Mouse (Mus musculus) midbrain, embryonic 13.5 days (tissue): ENCODE measurements around the gene Itch. TPM values are rescaled to one million over a fixed set of nuclear protein-coding genes. Genes with fewer than 3 reads are reported as not detected.

ENCODE experiments used
- ATAC-seq: fragments of 200-750 bp; cut with Nextera tagmentation; 2 replicates; pipeline ENCODE4 v1.8.0; 2017; ENCODE audit warnings: mild to moderate bottlenecking, moderate TSS enrichment, moderate library complexity
- H3K27ac ChIP-seq: fragments of 300-500 bp; sonication (generic); 2 replicates; pipeline ENCODE4 v1.5.1; 2015; ENCODE audit warnings: inconsistent platforms, mild to moderate bottlenecking, moderate library complexity
- H3K27me3 ChIP-seq: fragments of 300-500 bp; sonication (generic); 2 replicates; pipeline ENCODE4 v1.6.1; 2015; ENCODE audit warnings: mild to moderate bottlenecking, inconsistent platforms
- H3K36me3 ChIP-seq: fragments of 300-500 bp; sonication (generic); 2 replicates; pipeline ENCODE4 v1.6.1; 2015; ENCODE audit warnings: mild to moderate bottlenecking, inconsistent platforms
- H3K4me1 ChIP-seq: fragments of 300-500 bp; sonication (generic); replicated peaks from 2 replicates; pipeline ENCODE4 v1.6.1; 2015; ENCODE audit warnings: inconsistent platforms
- H3K4me2 ChIP-seq: fragments of 300-500 bp; sonication (generic); replicated peaks from 2 replicates; pipeline ENCODE4 v1.6.1; 2015; ENCODE audit warnings: moderate library complexity, mild to moderate bottlenecking, inconsistent platforms
- H3K4me3 ChIP-seq: fragments of 300-500 bp; sonication (generic); replicated peaks from 2 replicates; pipeline ENCODE4 v1.5.1; 2015; ENCODE audit warnings: mild to moderate bottlenecking, inconsistent platforms
- H3K9ac ChIP-seq: fragments of 300-500 bp; sonication (generic); replicated peaks from 2 replicates; pipeline ENCODE4 v1.6.1; 2015; ENCODE audit warnings: mild to moderate bottlenecking, inconsistent platforms
- H3K9me3 ChIP-seq: fragments of 300-500 bp; sonication (generic); 2 replicates; pipeline ENCODE4 v1.6.1; 2016; ENCODE audit warnings: mild to moderate bottlenecking, inconsistent platforms
- WGBS: fragments of 180-500 bp; shearing (Covaris S2); methylation state at CpG from one replicate; pipeline ENCODE4 v1.1.7; 2015; 5-methylcytosine and 5-hydroxymethylcytosine counted together
- polyA plus RNA-seq: library from polyadenylated mRNA; unstranded; fragments of >200 nt; fragmentation: Nextera tagmentation; extraction: Ambion mirVana; gene quantifications from 2 replicates; pipeline ENCODE4 v1.2.1, GENCODE M21; 2015

Gene Itch
- 56.9 and 57.5 TPM in 2 replicates for polyA plus RNA-seq

- peak; percentile 99 for ATAC-seq
- Histone ChIP-seq H3K9me3 (no peaks in the 10 kb centered on the region), H3K27ac (peak within 1 kb of the TSS; percentile 87), H3K27me3 (0 out of 2 replicates have a peak, but pooled peaks cover 4% of the 10 kb centered on the region), H3K4me1 (peaks cover 29% of the 10 kb centered on the region), H3K4me3 (peak within 1 kb of the TSS; percentile 94), H3K36me3 (peaks cover 4% of the 10 kb centered on the region), H3K4me2 (peak within 1 kb of the TSS; percentile 83), H3K9ac (peak within 1 kb of the TSS; percentile 97)
- whole genome bisulfite sequencing: 2% methylated on average over 58 of the region's 65 CpGs
Measured at GRCm38 (mm10) chr2:155133011-155133976, at the start of gene Itch. Itch (plus strand) TSS chr2:155133509.

DNA sequence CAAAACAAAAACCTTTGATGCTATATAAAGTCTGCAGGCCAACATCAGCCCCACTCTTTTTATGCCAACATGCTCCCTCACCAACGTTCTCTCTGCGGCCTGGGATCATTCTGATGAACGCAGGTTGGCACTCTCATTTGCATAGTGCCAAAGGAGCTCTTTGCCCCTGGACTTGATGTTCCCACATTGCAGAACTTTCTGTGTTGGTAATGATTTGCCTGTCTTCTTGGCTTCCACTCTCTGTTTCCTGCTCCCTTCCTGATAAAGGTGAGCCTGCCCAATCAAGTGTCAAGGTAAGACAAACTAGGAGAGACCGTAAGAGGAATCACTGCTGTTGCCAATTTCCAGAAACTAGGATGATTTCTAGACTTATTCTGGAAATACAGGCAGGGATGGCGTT is 48.8 kb upstream of the Itch start:
- H3K27ac ChIP-seq: no peak overlapping the region
- 79% methylated on average over 5 of the region's 5 CpGs for WGBS
- no peak overlapping the region for H3K4me2 ChIP-seq
- H3K4me1 ChIP-seq: no peaks in the 10 kb centered on the region
- no peaks in the 10 kb centered on the region for H3K9me3 ChIP-seq
- H3K36me3 ChIP-seq: no peaks in the 10 kb centered on the region
- no peak overlapping the region for H3K9ac ChIP-seq
- no peak for ATAC-seq
- no peak overlapping the region for H3K4me3 ChIP-seq
- no peaks in the 10 kb centered on the region for H3K27me3 ChIP-seq

DNA sequence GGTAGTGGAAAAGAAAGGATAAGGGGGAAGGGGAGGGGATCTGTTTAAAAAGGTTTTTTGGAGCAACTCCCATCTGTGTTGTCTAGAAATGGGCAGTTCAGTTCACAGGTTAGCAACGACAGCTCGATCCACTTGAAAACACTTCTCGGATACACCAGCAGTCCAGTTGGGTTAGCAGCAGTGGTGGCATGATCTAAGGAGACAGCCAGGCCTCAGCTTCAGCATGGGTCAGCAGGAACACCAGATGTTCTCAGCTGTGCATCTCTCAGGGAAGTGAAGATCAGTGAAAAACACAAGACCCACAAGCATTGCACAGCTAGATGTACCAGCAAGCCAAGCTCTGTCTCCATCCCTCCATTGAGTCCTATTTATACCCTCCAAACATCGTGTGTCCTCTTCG is 47.0 kb upstream of the Itch start:
- no peak for ATAC-seq
- Histone ChIP-seq H3K9ac (no peak overlapping the region), H3K27me3 (no peaks in the 10 kb centered on the region), H3K4me2 (no peak overlapping the region), H3K36me3 (no peaks in the 10 kb centered on the region), H3K27ac (no peak overlapping the region), H3K4me3 (no peak overlapping the region), H3K9me3 (no peaks in the 10 kb centered on the region), H3K4me1 (no peaks in the 10 kb centered on the region)
- 86% methylated on average over 5 of the region's 5 CpGs for WGBS

- Histone ChIP-seq H3K4me2 (no peak overlapping the region), H3K36me3 (no peaks in the 10 kb centered on the region)
- ATAC-seq: no peak
Measured at GRCm38 (mm10) chr2:155088264-155088663, 45.0 kb upstream of the Itch start.

DNA sequence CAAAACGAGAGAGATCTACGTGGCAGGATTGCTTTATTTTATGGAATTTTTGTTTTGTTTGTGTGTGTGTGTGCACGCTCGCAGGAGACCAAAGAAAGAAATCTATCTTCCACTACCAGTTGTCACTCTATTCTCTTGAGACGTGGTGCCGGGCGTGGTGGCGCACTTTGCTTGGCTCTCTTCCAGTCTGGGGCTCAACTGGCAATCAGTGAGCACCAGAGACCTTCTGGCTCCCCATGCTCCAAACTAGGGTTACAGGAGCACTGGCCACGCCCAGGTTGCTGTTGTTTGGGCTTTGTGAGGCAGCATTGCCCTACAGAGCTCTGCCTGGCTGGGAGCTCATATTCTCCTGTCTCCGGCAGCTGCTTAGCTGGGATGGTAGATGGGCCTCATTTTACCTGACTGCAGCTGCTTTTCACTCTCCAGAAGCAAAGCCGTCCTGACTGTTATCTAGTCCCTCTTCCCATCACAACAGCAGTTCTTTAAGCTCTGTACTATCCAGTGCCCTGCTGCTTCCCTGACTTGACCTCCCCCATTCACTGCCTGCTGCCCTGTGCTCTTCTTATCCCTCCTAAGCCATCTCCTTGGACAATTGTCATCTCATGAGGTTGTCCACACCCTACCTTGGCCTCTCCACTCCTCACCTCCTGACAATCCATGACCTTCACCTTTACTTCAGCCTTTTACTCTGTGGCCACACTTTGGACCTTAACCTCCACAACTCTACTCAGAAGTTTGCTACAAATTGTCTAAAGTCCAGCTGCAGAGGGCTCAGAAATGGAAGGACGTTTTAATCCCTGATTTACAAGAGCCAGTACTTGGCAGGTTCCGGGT is 42.2 kb upstream of the Itch start:
- Histone ChIP-seq H3K4me2 (no peak overlapping the region), H3K4me3 (no peak overlapping the region), H3K4me1 (no peaks in the 10 kb centered on the region), H3K9me3 (no peaks in the 10 kb centered on the region), H3K36me3 (no peaks in the 10 kb centered on the region), H3K27me3 (no peaks in the 10 kb centered on the region), H3K27ac (no peak overlapping the region), H3K9ac (no peak overlapping the region)
- ATAC-seq: no peak
- 80% methylated on average over 13 of the region's 13 CpGs for WGBS

More at GRCm38 (mm10) chr2:155088264-155088663, 45.0 kb upstream of the Itch start:
- Histone ChIP-seq H3K4me3 (no peak overlapping the region), H3K27me3 (no peaks in the 10 kb centered on the region), H3K9ac (no peak overlapping the region), H3K9me3 (no peaks in the 10 kb centered on the region), H3K27ac (no peak overlapping the region), H3K4me1 (no peaks in the 10 kb centered on the region)
- WGBS: 90% methylated on average over 6 of the region's 6 CpGs

DNA sequence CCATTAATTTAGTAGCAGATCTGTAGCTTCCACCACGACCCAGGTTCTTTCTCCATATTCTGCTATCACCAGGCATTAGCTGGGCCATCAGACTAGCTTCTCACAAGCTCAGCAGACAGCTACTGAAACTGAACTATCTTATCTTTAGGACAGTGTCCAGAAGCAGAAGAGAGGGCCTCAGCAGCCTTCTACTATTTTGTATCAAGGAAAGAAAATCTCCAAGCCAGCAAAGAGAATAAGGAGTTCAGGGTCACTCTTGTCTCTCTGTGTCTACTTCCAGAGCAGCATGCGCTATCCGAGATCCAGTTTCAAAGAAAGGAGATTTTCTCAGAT is 41.6 kb upstream of the Itch start:
- no peaks in the 10 kb centered on the region for H3K36me3 ChIP-seq
- no peak for ATAC-seq
- H3K4me1 ChIP-seq: no peaks in the 10 kb centered on the region
- no peak overlapping the region for H3K4me3 ChIP-seq
- H3K27me3 ChIP-seq: no peaks in the 10 kb centered on the region
- no peak overlapping the region for H3K9ac ChIP-seq
- H3K4me2 ChIP-seq: no peak overlapping the region
- no peak overlapping the region for H3K27ac ChIP-seq
- WGBS: 83% methylated on average over 3 of the region's 3 CpGs
- H3K9me3 ChIP-seq: no peaks in the 10 kb centered on the region

- no peak overlapping the region for H3K27ac ChIP-seq
- no peak for ATAC-seq
- WGBS: 59% methylated on average over 4 of the region's 4 CpGs
Measured at GRCm38 (mm10) chr2:155093418-155093817, 39.9 kb upstream of the Itch start.

GRCm38 (mm10) chr2:155098720-155099380 is 34.5 kb upstream of the Itch start:
- Histone ChIP-seq H3K27me3 (no peaks in the 10 kb centered on the region), H3K27ac (no peak overlapping the region), H3K4me3 (no peak overlapping the region), H3K9ac (no peak overlapping the region), H3K36me3 (no peaks in the 10 kb centered on the region), H3K4me1 (peaks cover 5% of the 10 kb centered on the region; the same call in 1 of the 2 replicates), H3K9me3 (no peaks in the 10 kb centered on the region), H3K4me2 (no peak overlapping the region)
- 88% methylated on average over 9 of the region's 9 CpGs for WGBS
- no peak for ATAC-seq

More at GRCm38 (mm10) chr2:155093418-155093817, 39.9 kb upstream of the Itch start:
- H3K4me3 ChIP-seq: no peak overlapping the region
- no peaks in the 10 kb centered on the region for H3K27me3 ChIP-seq
- no peaks in the 10 kb centered on the region for H3K36me3 ChIP-seq
- no peak overlapping the region for H3K4me2 ChIP-seq
- H3K9me3 ChIP-seq: no peaks in the 10 kb centered on the region
- H3K9ac ChIP-seq: no peak overlapping the region
- H3K4me1 ChIP-seq: no peaks in the 10 kb centered on the region

DNA sequence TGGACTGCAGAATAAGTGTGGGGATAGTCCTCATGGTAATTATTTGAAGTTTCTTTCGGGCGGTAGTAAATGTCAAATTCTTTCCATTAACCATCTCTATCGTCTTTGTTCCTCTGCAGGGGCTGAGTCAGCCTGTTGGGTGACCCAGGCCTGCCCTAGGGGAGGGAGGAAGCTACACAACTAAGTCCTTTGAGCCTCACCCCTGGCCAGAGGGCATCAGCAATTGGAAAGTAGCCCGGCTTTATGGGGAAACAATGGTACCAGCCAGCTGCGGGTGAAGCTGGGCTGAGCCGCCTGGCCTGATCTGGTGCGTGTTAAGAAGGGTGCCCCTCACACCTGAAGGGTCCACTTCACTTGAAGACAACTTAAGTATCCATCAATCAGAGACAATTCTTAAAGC is 33.9 kb upstream of the Itch start:
- Histone ChIP-seq H3K4me1 (peaks cover 5% of the 10 kb centered on the region; the same call in 1 of the 2 replicates), H3K4me3 (no peak overlapping the region), H3K27ac (no peak overlapping the region), H3K27me3 (no peaks in the 10 kb centered on the region), H3K4me2 (no peak overlapping the region), H3K9me3 (no peaks in the 10 kb centered on the region), H3K36me3 (no peaks in the 10 kb centered on the region), H3K9ac (no peak overlapping the region)
- no peak for ATAC-seq
- WGBS: 74% methylated on average over 7 of the region's 7 CpGs

DNA sequence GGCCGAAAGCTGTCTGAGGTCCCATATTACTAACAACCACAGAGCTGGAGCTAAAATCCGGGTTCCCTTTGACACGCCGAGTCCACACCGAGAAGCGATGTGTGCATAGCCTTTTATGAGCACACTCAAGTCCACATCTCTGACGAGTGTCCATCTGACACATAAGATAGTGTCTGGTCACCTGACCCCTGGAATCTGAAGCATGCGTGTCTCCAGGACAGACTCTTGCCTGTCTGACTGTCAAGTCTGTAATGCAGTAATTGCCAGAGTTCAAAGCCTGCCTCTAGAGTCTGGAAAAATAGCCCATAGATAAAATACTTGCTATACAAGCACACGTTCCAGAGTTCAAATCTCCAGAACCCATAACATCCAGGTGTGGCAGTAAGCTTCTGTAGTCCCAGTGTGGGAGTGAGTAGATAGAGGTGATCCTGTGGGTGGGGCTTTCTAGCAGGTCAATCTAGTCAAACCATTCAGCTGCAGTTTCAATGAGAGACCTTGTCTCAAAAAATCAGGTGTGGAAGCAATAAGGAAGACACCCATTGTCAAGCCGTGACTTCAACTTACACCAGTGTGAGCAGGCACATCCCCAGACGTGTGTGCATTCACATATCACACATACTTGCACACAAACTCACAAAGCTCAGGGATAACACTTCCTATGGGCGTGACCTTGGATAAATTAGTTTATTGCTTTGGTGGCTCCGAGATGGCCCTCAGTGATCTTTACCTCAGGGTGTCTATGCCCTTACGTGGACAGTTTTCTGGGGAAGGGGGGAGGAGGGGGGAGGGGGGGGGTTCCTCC is 33.1 kb upstream of the Itch start:
- H3K27ac ChIP-seq: no peak overlapping the region
- H3K9ac ChIP-seq: no peak overlapping the region
- WGBS: 87% methylated on average over 14 of the region's 14 CpGs
- no peak overlapping the region for H3K4me3 ChIP-seq
- H3K4me1 ChIP-seq: peaks cover 5% of the 10 kb centered on the region; the same call in 1 of the 2 replicates
- H3K9me3 ChIP-seq: no peaks in the 10 kb centered on the region
- no peaks in the 10 kb centered on the region for H3K36me3 ChIP-seq
- H3K27me3 ChIP-seq: no peaks in the 10 kb centered on the region
- ATAC-seq: no peak
- no peak overlapping the region for H3K4me2 ChIP-seq

- no peaks in the 10 kb centered on the region for H3K36me3 ChIP-seq
- H3K9ac ChIP-seq: no peak overlapping the region
- H3K27ac ChIP-seq: no peak overlapping the region
- WGBS: 83% methylated on average over 3 of the region's 3 CpGs
- no peaks in the 10 kb centered on the region for H3K9me3 ChIP-seq
- no peaks in the 10 kb centered on the region for H3K27me3 ChIP-seq
- H3K4me3 ChIP-seq: no peak overlapping the region
- H3K4me1 ChIP-seq: peaks cover 5% of the 10 kb centered on the region; the same call in 1 of the 2 replicates
- ATAC-seq: no peak
- no peak overlapping the region for H3K4me2 ChIP-seq
Measured at GRCm38 (mm10) chr2:155100796-155101259, 32.5 kb upstream of the Itch start.
